Mouse (Mus musculus): ENCODE measurements around the gene Rtl1.

The Rtl1 gene

GRCm38 (mm10) chr12:109600230-109600629 is at the start of gene Rtl1:
Rtl1 (minus strand) TSS chr12:109600330.
- in situ Hi-C loops (cut with MboI): no loop called here

- in situ Hi-C loops (cut with MboI): no loop called here
Measured at GRCm38 (mm10) chr12:109640560-109641167, 40.5 kb upstream of the Rtl1 start.

- in situ Hi-C loops (cut with MboI): no loop called here
Measured at GRCm38 (mm10) chr12:109632035-109632434, 31.9 kb upstream of the Rtl1 start.

- in situ Hi-C loops (cut with MboI): no loop called here
Measured at GRCm38 (mm10) chr12:109628887-109629286, 28.8 kb upstream of the Rtl1 start.

- in situ Hi-C loops (cut with MboI): no loop called here
Measured at GRCm38 (mm10) chr12:109626910-109627309, 26.8 kb upstream of the Rtl1 start.

GRCm38 (mm10) chr12:109620196-109620595 is 20.1 kb upstream of the Rtl1 start:
- in situ Hi-C loops (cut with MboI): no loop called here

GRCm38 (mm10) chr12:109617993-109618392 is 17.9 kb upstream of the Rtl1 start:
- in situ Hi-C loops (cut with MboI): no loop called here

- in situ Hi-C loops (cut with MboI): no loop called here
Measured at GRCm38 (mm10) chr12:109617126-109617525, 17.0 kb upstream of the Rtl1 start.

- in situ Hi-C loops (cut with MboI): no loop called here
Measured at GRCm38 (mm10) chr12:109615371-109615770, 15.2 kb upstream of the Rtl1 start.

- in situ Hi-C loops (cut with MboI): no loop called here
Measured at GRCm38 (mm10) chr12:109614416-109614815, 14.3 kb upstream of the Rtl1 start.

GRCm38 (mm10) chr12:109612392-109613385 is 12.6 kb upstream of the Rtl1 start:
- in situ Hi-C loops (cut with MboI): no loop called here

- in situ Hi-C loops (cut with MboI): no loop called here
Measured at GRCm38 (mm10) chr12:109608576-109609440, 8.7 kb upstream of the Rtl1 start.

GRCm38 (mm10) chr12:109607953-109608352 is 7.8 kb upstream of the Rtl1 start:
- in situ Hi-C loops (cut with MboI): no loop called here

- in situ Hi-C loops (cut with MboI): no loop called here
Measured at GRCm38 (mm10) chr12:109607191-109607590, 7.1 kb upstream of the Rtl1 start.

GRCm38 (mm10) chr12:109604982-109605721 is 5.0 kb upstream of the Rtl1 start:
- in situ Hi-C loops (cut with MboI): no loop called here

- in situ Hi-C loops (cut with MboI): no loop called here
Measured at GRCm38 (mm10) chr12:109598551-109599250, 1.4 kb downstream of the Rtl1 start.

GRCm38 (mm10) chr12:109596726-109597125 is 3.4 kb downstream of the Rtl1 start:
- in situ Hi-C loops (cut with MboI): no loop called here

- in situ Hi-C loops (cut with MboI): no loop called here
Measured at GRCm38 (mm10) chr12:109596232-109596631, 3.9 kb downstream of the Rtl1 start.

- in situ Hi-C loops (cut with MboI): no loop called here
Measured at GRCm38 (mm10) chr12:109595753-109596152, 4.4 kb downstream of the Rtl1 start.

GRCm38 (mm10) chr12:109594961-109595360 is 5.2 kb downstream of the Rtl1 start:
- in situ Hi-C loops (cut with MboI): no loop called here

GRCm38 (mm10) chr12:109582185-109582584 is 17.9 kb downstream of the Rtl1 start:
- in situ Hi-C loops (cut with MboI): no loop called here

Data from mature B cell (primary cell).